Mouse (Mus musculus) right cerebral cortex, postnatal 10 days (tissue): ENCODE results near the gene Sec23a.
"Not testable (repeated sequence)": the region's sequence is repeated elsewhere in the genome, so short reads cannot be mapped to it uniquely, and the experiment has no call there.

ENCODE experiments used
- DNase-seq, 2 experiments: peaks; one replicate each; pipeline ENCODE4 v3.0.0; 2021; ENCODE audit warnings: low spot score in 2 of 2

Sec23a gene

GRCm38 (mm10) chr12:58985766-58986165, 26.1 kb downstream of the Sec23a start:
- DNase-seq: no peak

- not testable (repeated sequence) for DNase-seq
These were observed 30.6 kb downstream of the Sec23a start for GRCm38 (mm10) chr12:58981178-58981661.

- no peak for DNase-seq
These were observed 34.9 kb downstream of the Sec23a start for GRCm38 (mm10) chr12:58976966-58977365.

DNA sequence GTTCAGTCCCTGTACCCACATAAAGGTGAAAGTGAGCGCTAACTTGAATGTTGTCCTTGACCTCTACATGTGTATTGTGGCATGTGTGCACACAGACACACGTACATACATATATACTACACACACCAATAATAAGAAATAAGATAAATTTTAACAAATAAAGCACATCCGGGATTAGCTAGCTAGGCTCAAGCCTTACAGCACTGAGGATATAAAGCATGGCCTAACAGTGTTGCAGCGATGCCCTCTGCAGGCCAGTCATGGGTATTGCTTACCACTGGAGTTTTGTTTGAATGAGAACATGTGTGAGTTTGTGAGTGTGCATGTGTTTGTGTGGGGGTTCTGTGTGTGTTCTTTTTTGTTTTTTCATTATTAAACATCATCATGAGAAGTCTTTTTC, 47.2 kb downstream of the Sec23a start:
- peak; percentile 52 to 65 for DNase-seq

GRCm38 (mm10) chr12:58960844-58961243, 51.0 kb downstream of the Sec23a start:
- DNase-seq: no peak

DNA sequence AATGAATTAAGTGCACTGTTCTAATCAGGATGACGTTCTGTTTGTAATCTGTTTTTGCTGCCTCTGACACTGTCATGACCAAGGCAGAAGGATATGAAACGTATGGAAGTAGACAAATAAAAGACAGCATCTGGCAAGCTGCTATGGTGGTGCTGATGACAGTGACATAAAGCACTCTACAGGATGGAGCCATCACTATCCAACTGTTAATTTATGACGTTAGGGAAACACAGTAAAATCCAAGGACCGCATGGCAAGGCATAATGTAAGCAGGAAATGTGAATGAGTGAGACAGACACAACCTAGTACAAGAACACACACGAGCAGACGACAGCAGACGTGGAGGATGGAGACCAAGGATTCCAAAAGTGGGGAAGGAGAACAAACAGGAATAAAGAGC, 55.2 kb downstream of the Sec23a start:
- no peak for DNase-seq

DNA sequence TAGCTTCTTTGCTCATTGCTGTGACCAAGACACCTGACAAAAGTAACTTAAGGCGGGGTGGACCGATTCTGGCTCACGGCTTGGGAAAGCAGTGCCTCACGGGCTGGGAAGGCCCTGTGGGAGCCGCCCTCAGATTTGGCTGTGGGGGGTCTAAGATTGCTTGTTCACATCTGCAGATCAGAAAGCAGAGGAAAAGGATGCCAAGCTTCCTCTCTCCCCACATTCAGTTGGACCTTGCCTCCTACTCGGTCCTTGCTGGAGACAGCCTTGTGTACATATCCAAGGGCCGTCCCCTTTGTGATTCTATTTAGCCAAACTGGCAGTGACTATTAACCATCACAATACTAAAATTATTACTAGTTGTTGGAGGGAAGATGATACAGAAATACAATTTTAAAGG, 55.7 kb downstream of the Sec23a start:
- no peak for DNase-seq

DNA sequence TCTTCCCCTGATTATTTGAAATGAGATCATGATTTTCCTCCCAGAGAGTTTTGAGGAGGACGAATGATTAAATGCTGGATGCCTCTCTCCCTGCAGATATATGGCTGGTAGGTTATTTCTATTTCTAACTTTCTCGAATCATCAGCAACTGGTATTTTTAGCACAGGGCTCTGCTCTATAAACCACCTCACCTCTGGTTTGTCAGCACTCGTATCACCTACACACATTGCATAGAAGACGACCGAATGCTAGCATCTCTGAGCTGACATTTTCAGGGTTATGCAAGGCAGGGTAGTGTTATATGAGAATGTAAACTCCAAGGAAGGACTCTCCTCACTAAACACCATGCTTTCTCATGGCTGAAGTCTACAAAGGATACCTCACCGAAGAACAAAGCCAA, 63.9 kb downstream of the Sec23a start:
- DNase-seq: no peak

- peak; percentile 76 to 81 for DNase-seq
These were observed 64.6 kb downstream of the Sec23a start for GRCm38 (mm10) chr12:58947231-58947630.

DNA sequence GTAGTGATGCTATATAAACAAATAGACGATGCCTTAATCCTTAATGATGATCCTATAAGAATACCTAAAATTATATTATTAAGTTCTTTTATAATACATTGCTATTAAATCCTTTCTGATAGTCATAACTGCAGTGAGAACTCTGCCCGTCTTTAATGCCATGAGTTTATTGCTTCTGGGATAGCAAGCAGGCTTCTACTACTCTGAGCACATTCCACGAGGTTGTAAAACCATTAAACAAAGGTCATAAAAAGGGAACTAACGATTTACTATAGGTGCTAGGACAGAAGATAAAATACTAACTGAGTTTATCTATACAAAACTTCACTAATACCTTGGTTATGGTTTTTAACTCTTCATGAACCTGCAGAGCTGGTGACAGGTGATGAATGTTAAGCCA, 69.3 kb downstream of the Sec23a start:
- DNase-seq: no peak

- DNase-seq: no peak
These were observed 77.2 kb downstream of the Sec23a start for GRCm38 (mm10) chr12:58934580-58934979.

DNA sequence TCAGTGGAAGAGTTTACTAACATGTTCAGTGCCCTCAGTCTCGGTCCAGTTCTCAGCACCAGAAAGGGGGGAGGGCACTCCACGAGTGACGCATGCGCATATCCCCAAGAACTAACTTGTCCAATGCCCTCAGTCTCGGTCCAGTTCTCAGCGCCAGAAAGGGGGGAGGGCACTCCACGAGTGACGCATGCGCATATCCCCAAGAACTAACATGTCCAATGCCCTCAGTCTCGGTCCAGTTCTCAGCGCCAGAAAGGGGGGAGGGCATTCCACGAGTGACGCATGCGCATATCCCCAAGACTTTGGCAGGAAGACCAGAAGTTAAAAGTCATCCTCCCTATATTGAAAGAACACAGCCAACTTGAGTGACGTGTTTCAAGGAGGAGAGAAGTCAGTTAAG, 86.8 kb downstream of the Sec23a start:
- DNase-seq: no peak

- peak; percentile 80 to 81 for DNase-seq
These were observed 87.8 kb downstream of the Sec23a start for GRCm38 (mm10) chr12:58924025-58924424.

DNA sequence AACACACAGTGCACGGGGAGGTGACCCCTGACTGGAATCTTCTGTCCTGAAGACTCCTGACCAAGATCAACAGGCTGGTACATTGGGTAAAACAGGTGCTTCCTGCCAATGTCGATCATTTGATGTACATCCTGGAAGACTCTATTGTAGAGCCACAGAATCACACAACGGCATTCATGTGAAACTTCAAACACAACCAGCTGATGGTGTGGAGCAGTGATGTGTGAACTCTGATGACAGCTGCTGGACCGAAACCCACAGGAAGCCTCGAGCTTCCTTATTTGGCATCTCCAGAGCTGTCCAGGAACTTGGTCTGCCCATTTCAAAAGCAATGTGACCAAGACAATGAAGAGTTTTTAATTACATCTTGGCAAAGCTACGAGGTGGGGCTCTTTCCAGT, 91.0 kb downstream of the Sec23a start:
- DNase-seq: no peak

DNA sequence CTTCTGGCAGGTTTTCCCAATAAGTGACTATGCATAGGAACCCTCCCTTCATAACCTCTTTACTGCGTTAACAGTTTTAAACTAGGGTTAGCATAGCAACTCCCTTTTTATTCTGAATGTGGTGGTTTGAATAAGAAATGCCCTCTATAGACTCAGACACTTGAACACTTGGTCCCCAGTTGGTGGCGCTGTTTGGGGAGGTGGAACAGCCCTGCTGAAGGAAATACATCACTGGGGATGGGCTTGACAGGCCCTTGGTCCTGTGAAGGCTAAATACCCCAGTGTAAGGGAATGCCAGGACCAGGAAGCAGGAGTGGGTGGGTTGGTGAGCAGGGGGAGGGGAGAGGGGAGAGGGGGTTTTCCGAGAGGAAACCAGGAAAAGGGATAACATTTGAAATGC, 92.3 kb downstream of the Sec23a start:
- no peak for DNase-seq

GRCm38 (mm10) chr12:58909826-58910225, 102.0 kb downstream of the Sec23a start:
- no peak for DNase-seq
